Mouse (Mus musculus): ENCODE data around the gene Dph5. TPM values are rescaled to one million over a fixed set of nuclear protein-coding genes. Genes with fewer than 3 reads are reported as not detected.

Gene Dph5
- polyA plus RNA-seq, 1 experiment = 11.9 TPM

- Histone ChIP-seq H3K4me3 (ENCODE audit: insufficient read depth, low read depth, low read length) (no peak overlapping the region), H3K27ac (replicated peaks; ENCODE audit: low read depth, low read length) (no peak overlapping the region), H3K4me1 (ENCODE audit: control insufficient read depth, insufficient read depth, insufficient read length, low read length) (no peaks in the 10 kb centered on the region)
These were observed 38.9 kb downstream of the Dph5 start for GRCm38 (mm10) chr3:115926531-115926930.

DNA sequence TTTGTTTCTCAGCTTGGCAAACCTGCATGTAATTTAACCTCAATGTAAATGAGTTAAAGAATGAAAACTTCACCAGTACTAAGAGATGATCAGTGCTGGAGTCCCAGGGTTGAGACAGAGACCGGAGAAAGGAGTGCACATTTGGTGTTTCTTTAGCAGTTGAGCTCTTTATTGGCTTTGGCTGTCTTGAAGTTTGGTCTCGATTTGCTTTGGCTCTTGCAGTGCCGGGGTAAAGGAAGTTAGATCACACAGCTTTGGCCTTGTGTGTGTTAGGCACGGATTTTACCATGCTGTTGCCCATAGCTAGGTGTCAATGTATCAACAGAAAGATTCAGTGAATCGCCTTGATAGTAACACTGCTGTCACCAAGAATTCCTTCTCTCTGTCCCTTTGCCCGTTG lies 44.1 kb downstream of the Dph5 start:
- Histone ChIP-seq H3K27ac (replicated peaks; ENCODE audit: low read depth, low read length) (no peak overlapping the region), H3K4me1 (ENCODE audit: control insufficient read depth, insufficient read depth, insufficient read length, low read length) (no peaks in the 10 kb centered on the region), H3K4me3 (ENCODE audit: insufficient read depth, low read depth, low read length) (no peak overlapping the region)

DNA sequence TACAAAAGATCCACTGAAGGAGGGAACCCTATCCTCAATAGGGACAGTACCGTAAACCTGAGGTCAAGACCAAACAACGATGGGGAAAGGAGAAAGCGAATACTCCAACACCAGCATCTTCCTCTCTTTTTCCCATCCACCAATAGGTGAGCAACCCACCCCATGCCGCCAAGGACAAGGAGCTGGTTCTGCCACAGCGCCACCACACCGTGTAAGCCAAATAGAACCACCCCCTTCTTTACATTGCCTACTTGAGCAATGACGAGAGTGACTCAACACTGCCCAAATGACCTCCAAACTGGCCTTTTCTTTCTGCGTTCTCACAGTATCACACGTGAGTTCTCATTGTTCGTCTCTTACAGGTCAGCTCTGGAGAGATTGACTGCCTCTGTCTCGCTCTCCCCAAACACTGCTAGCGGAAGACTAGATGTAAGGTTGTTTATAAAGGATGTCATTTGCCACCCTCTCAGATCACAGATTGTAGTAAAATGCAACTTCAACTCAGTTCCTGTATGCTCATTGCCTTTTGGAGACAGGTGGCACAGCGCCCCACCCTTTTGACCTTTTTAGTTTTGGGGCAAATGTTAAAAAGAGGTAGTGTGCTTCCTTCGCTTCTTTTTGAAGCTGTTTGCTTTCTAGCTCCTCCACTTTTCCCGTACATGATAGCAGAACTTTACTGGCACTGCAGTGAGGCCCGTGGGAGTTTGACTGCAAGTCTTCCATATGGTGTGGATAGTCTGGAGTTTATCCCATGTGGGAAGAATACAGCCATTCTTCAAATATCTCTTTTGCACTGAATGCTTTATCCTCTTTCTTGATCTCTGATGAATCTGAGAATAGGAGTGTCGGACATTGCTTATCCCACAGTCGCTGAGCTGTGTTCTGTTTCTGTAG lies 45.9 kb downstream of the Dph5 start:
- no peak overlapping the region for H3K4me3 ChIP-seq (ENCODE audit: insufficient read depth, low read depth, low read length)
- no peak overlapping the region for H3K27ac ChIP-seq (replicated peaks; ENCODE audit: low read depth, low read length)
- no peaks in the 10 kb centered on the region for H3K4me1 ChIP-seq (ENCODE audit: control insufficient read depth, insufficient read depth, insufficient read length, low read length)

- H3K27ac ChIP-seq (replicated peaks; ENCODE audit: low read depth, low read length) = no peak overlapping the region
- no peaks in the 10 kb centered on the region for H3K4me1 ChIP-seq (ENCODE audit: control insufficient read depth, insufficient read depth, insufficient read length, low read length)
- H3K4me3 ChIP-seq (ENCODE audit: insufficient read depth, low read depth, low read length) = no peak overlapping the region
These were observed 49.3 kb downstream of the Dph5 start for GRCm38 (mm10) chr3:115936734-115937599.

DNA sequence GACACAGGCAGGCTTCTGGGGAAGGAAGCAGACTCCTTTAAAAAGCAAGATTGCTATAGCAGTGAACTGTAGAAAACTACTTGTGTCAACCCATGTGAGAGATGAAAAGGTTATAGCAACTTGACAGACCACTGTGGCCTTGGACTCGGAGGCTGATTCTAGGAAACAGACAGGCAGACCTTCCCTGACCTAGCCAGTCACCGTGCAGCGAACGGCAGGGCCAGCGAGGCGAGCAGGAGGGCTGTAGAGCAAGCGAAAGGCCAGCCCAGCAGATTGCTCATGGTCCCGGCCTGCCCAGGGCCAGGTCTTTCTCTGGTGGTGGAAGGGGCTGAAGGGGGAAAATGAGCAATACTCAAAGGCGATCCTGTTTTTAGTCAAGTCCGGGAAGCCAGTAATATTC lies 50.2 kb downstream of the Dph5 start:
- Histone ChIP-seq H3K4me1 (ENCODE audit: control insufficient read depth, insufficient read depth, insufficient read length, low read length) (no peaks in the 10 kb centered on the region), H3K27ac (replicated peaks; ENCODE audit: low read depth, low read length) (no peak overlapping the region), H3K4me3 (ENCODE audit: insufficient read depth, low read depth, low read length) (no peak overlapping the region)

GRCm38 (mm10) chr3:115940510-115940909 lies 52.9 kb downstream of the Dph5 start:
- Histone ChIP-seq H3K27ac (replicated peaks; ENCODE audit: low read depth, low read length) (no peak overlapping the region), H3K4me3 (ENCODE audit: insufficient read depth, low read depth, low read length) (no peak overlapping the region), H3K4me1 (ENCODE audit: control insufficient read depth, insufficient read depth, insufficient read length, low read length) (no peaks in the 10 kb centered on the region)

GRCm38 (mm10) chr3:115941464-115941863 lies 53.8 kb downstream of the Dph5 start:
- Histone ChIP-seq H3K27ac (replicated peaks; ENCODE audit: low read depth, low read length) (no peak overlapping the region), H3K4me1 (ENCODE audit: control insufficient read depth, insufficient read depth, insufficient read length, low read length) (no peaks in the 10 kb centered on the region), H3K4me3 (ENCODE audit: insufficient read depth, low read depth, low read length) (no peak overlapping the region)

- no peaks in the 10 kb centered on the region for H3K4me1 ChIP-seq (ENCODE audit: control insufficient read depth, insufficient read depth, insufficient read length, low read length)
- H3K4me3 ChIP-seq (ENCODE audit: insufficient read depth, low read depth, low read length) = no peak overlapping the region
- no peak overlapping the region for H3K27ac ChIP-seq (replicated peaks; ENCODE audit: low read depth, low read length)
These were observed 56.7 kb downstream of the Dph5 start for GRCm38 (mm10) chr3:115944376-115944775.

DNA sequence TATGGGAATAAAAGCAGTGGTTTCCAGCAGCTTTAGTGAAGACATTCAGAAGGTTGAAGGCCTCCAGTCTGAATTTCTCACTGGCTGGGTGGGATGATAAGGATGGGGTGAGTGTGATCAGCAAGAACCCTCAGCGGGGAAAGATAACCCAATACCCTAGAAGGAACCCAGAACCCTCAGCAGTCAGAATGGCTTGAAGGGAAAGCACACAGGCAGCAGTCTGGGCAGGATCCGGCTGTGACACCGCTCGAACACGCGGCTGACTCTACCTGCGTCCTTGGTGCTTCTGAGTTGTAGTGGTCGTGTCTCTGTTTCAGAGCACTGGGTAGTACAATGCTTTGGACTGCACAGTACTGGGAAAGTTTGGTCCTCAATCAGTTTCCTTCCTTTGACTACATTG lies 58.6 kb downstream of the Dph5 start:
- H3K4me1 ChIP-seq (ENCODE audit: control insufficient read depth, insufficient read depth, insufficient read length, low read length) = peaks cover 6% of the 10 kb centered on the region; the same call in 1 of the 2 replicates
- H3K4me3 ChIP-seq (ENCODE audit: insufficient read depth, low read depth, low read length) = no peak overlapping the region
- no peak overlapping the region for H3K27ac ChIP-seq (replicated peaks; ENCODE audit: low read depth, low read length)

- H3K4me3 ChIP-seq (ENCODE audit: insufficient read depth, low read depth, low read length) = no peak overlapping the region
- H3K27ac ChIP-seq (replicated peaks; ENCODE audit: low read depth, low read length) = no peak overlapping the region
- H3K4me1 ChIP-seq (ENCODE audit: control insufficient read depth, insufficient read depth, insufficient read length, low read length) = peaks cover 8% of the 10 kb centered on the region; the same call in 1 of the 2 replicates
These were observed 61.7 kb downstream of the Dph5 start for GRCm38 (mm10) chr3:115949220-115949920.

- Histone ChIP-seq H3K4me1 (ENCODE audit: control insufficient read depth, insufficient read depth, insufficient read length, low read length) (peaks cover 8% of the 10 kb centered on the region; the same call in 1 of the 2 replicates), H3K4me3 (ENCODE audit: insufficient read depth, low read depth, low read length) (no peak overlapping the region), H3K27ac (replicated peaks; ENCODE audit: low read depth, low read length) (no peak overlapping the region)
These were observed 62.6 kb downstream of the Dph5 start for GRCm38 (mm10) chr3:115949921-115950877.

DNA sequence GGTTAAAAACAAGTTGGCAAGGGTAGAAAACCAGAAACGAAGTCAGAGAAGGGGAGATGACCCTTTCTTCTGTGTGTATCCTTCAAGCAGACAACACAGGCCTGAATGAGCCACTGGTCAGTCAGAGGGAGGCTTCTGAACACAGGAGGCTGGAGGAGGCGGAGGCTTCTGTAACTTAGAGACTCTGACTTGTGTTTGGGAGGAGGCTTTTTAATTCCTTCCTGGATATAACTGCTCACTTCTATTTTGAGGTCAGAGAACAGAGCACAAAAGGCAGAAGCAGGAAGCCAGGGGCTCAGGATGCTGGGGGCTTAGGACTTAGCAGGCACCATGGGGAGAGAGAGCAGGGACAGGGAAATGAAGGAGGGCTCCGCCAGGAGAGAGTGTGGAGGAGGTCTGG lies 63.6 kb downstream of the Dph5 start:
- H3K27ac ChIP-seq (replicated peaks; ENCODE audit: low read depth, low read length) = peak overlapping the region; percentile 61
- no peak overlapping the region for H3K4me3 ChIP-seq (ENCODE audit: insufficient read depth, low read depth, low read length)
- H3K4me1 ChIP-seq (ENCODE audit: control insufficient read depth, insufficient read depth, insufficient read length, low read length) = peaks cover 8% of the 10 kb centered on the region; the same call in 1 of the 2 replicates

GRCm38 (mm10) chr3:115952356-115952755 lies 64.7 kb downstream of the Dph5 start:
- H3K4me3 ChIP-seq (ENCODE audit: insufficient read depth, low read depth, low read length) = no peak overlapping the region
- H3K4me1 ChIP-seq (ENCODE audit: control insufficient read depth, insufficient read depth, insufficient read length, low read length) = peaks cover 8% of the 10 kb centered on the region; the same call in 1 of the 2 replicates
- peak overlapping the region; percentile 15 for H3K27ac ChIP-seq (replicated peaks; ENCODE audit: low read depth, low read length)

- Histone ChIP-seq H3K4me1 (ENCODE audit: control insufficient read depth, insufficient read depth, insufficient read length, low read length) (peaks cover 8% of the 10 kb centered on the region; the same call in 1 of the 2 replicates), H3K4me3 (ENCODE audit: insufficient read depth, low read depth, low read length) (no peak overlapping the region), H3K27ac (replicated peaks; ENCODE audit: low read depth, low read length) (peak overlapping the region; percentile 50)
These were observed 65.5 kb downstream of the Dph5 start for GRCm38 (mm10) chr3:115953088-115953487.

Measured in brown adipose tissue, adult 24 weeks (tissue).